Mouse (Mus musculus) monocyte, adult 5-6 weeks (primary cell): Measurements from ENCODE around the gene Olfr1046. TPM values are rescaled to one million over a fixed set of nuclear protein-coding genes. Genes with fewer than 3 reads are reported as not detected.
"Not testable (repeated sequence)": the region's sequence is repeated elsewhere in the genome, so short reads cannot be mapped to it uniquely, and the experiment has no call there.

Source experiments
- ATAC-seq: fragments of 153-309, 156-312 bp; replicated peaks from 2 replicates; pipeline ENCODE4 v1.8.0; 2017; ENCODE audit warnings: mild to moderate bottlenecking; ENCODE audit not compliant: low TSS enrichment, insufficient number of reproducible peaks, severe bottlenecking, poor library complexity, low FRiP score
- total RNA-seq: library from RNA; stranded (forward); fragments of 200-1000, 200-491, 200-594 nt; gene quantifications from 3 replicates; pipeline ENCODE4 v1.2.3, GENCODE M21; 2017

The Olfr1046 gene
- total RNA-seq = not detected in 3 replicates

- no peak for ATAC-seq
These were observed at the start of gene Olfr1046 for GRCm38 (mm10) chr2:86219214-86219613. TSS of gene Olfr1046 (minus strand) at chr2:86219314.

DNA sequence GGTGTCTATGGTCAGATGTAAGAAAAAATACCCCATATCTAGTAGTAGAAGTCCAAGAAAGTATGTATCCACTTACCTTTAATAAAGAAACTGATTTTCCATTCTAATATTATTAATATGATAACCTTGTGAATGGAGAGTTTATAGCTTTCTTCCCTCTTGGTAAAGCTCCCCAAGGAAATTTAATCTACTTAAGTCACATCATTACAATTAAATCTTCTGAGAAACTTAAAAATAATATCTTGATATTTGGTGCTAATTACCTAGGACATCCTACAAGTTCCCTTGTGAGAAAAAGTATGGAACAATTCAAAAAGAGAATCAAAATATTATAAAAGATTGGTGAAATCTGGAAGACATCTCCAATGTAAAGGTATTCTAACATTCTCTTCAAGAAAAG is 39.1 kb upstream of the Olfr1046 start, which contains the start of gene Olfr1049:
Olfr1049 (minus strand) TSS at position 101 of the 400 bp plus-strand sequence.
- not testable (repeated sequence) for ATAC-seq

DNA sequence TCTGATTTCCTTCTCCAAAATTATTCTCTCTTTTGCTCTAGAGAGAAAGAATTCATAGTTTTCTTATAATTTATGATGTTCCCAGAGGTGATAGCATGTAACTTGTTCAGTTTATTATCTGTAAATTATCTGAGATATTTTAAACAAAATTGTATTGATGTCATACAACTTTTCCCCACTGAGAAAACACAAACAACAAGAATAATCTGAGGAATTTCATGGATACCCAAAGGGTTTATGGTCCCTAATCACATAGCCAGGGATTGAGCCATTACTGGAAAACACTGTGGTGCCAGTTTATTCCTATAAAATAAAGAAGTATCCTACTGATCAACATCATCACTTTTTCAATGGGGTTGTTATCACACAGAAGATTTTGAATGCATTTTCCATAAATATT is 21.1 kb upstream of the Olfr1046 start, which contains the start of gene Olfr1048:
Olfr1048 (minus strand) TSS at position 101 of the 400 bp plus-strand sequence.
- no peak for ATAC-seq

GRCm38 (mm10) chr2:86231301-86231700 is 12.2 kb upstream of the Olfr1046 start, which contains the start of gene Olfr1047:
TSS of gene Olfr1047 (minus strand) at chr2:86231401.
- ATAC-seq = no peak

GRCm38 (mm10) chr2:86202909-86203308 is 16.2 kb downstream of the Olfr1046 start, which contains the start of gene Olfr1045:
TSS of gene Olfr1045 (minus strand) at chr2:86203009.
- no peak for ATAC-seq

- no peak for ATAC-seq
These were observed 23.3 kb downstream of the Olfr1046 start for GRCm38 (mm10) chr2:86195863-86196262.

GRCm38 (mm10) chr2:86185583-86185982 is 33.5 kb downstream of the Olfr1046 start, which contains the start of gene Olfr52:
TSS of gene Olfr52 (minus strand) at chr2:86185683.
- ATAC-seq = no peak

DNA sequence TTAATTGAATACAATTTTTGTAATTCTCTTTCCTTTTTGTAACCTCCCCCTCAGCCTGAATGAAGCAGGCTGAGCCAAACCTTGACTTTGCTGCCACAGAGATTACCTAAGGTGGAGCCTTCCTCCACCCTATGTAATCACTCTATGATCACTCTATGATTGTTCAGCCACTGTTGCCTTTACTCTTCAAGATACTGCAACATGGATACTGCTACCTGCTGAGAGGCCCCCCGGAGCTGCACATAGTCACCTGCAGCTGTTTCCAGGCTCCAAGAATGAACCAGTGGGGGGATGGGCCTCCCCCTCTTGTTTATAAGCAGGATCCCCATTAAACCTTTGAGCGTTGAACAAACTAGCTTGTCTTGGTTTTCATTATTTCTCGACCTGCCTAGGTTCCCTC is 39.2 kb downstream of the Olfr1046 start:
- no peak for ATAC-seq

GRCm38 (mm10) chr2:86177720-86178119 is 41.4 kb downstream of the Olfr1046 start, which contains the start of gene Olfr1044:
TSS of gene Olfr1044 (minus strand) at chr2:86177820.
- ATAC-seq = no peak

DNA sequence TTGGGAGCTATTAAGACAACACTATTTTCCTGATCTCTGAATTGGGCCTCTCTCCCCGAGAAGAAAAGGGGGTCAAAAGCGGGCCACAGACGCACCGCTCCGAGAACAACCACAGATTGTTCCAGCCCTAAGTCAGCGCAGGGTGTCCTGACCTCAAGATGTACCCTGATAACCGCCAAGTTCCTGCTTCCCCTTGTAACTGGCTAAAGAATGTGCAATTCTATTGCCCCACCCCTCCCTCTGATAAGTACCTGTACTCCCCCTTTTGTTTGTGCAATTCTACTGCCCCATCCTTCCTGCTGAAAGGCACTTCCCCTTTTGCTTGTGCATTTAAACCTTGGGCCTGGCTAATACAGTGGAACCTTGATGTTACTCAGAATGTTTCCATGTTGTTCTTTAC is 43.7 kb downstream of the Olfr1046 start:
- not testable (repeated sequence) for ATAC-seq

DNA sequence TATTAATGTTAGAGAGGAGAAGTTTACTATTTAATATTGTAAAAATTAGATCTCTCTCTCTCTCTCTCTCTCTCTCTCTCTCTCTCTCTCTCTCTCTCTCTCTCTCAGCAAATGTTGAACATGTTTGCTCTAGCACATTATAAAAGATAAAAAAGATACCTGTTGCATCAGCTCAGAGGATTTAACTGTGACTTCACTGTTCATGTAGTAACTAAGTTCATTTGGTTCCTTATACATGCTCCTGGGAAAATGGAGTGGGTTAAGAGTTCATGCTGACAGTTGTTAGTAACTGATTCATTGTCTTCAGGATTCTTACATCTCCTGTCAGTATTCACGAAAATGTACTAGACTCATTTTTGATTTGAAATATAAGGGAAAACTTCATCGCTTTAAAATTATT is 51.7 kb downstream of the Olfr1046 start, which contains the start of gene Olfr1043:
Olfr1043 (minus strand) TSS at position 101 of the 400 bp plus-strand sequence.
- no peak for ATAC-seq

Other genes with a start within 250 kb of the Olfr1046 start
- not detected in 3 replicates for gene Olfr1029, start 245.4 kb downstream of the Olfr1046 start, total RNA-seq
- not detected in 3 replicates for gene Olfr1030, start 240.0 kb downstream of the Olfr1046 start, total RNA-seq
- gene Olfr1031, start 229.0 kb downstream of the Olfr1046 start, total RNA-seq = not detected in 3 replicates
- not detected in 3 replicates for gene Olfr1032, start 213.8 kb downstream of the Olfr1046 start, total RNA-seq
- 0.19 to 0.39 TPM in 2 of 3 replicates, not detected in the other for gene Olfr1033, start 198.7 kb downstream of the Olfr1046 start, total RNA-seq
- not detected in 3 replicates for gene Olfr1034, start 173.5 kb downstream of the Olfr1046 start, total RNA-seq
- not detected in 3 replicates for gene Olfr1036, start 145.3 kb downstream of the Olfr1046 start, total RNA-seq
- gene Olfr1037, start 131.9 kb downstream of the Olfr1046 start, total RNA-seq = not detected in 3 replicates
- not detected in 3 replicates for gene Olfr1039, start 83.4 kb downstream of the Olfr1046 start, total RNA-seq
- gene Olfr1040, start 72.6 kb downstream of the Olfr1046 start, total RNA-seq = not detected in 3 replicates
- not detected in 3 replicates for gene Olfr1042, start 57.5 kb downstream of the Olfr1046 start, total RNA-seq
- not detected in 3 replicates for gene Olfr1043, start 51.8 kb downstream of the Olfr1046 start, total RNA-seq
- not detected in 3 replicates for gene Olfr1044, start 41.5 kb downstream of the Olfr1046 start, total RNA-seq
- not detected in 3 replicates for gene Olfr52, start 33.6 kb downstream of the Olfr1046 start, total RNA-seq
- gene Olfr1045, start 16.3 kb downstream of the Olfr1046 start, total RNA-seq = not detected in 3 replicates
- gene Olfr1047, start 12.1 kb upstream of the Olfr1046 start, total RNA-seq = not detected in 3 replicates
- gene Olfr1048, start 21.0 kb upstream of the Olfr1046 start, total RNA-seq = not detected in 3 replicates
- not detected in 3 replicates for gene Olfr1049, start 39.0 kb upstream of the Olfr1046 start, total RNA-seq
- not detected in 3 replicates for gene Olfr1051, start 59.8 kb upstream of the Olfr1046 start, total RNA-seq
- gene Olfr1052, start 73.1 kb upstream of the Olfr1046 start, total RNA-seq = not detected in 3 replicates
- gene Olfr1053, start 96.0 kb upstream of the Olfr1046 start, total RNA-seq = not detected in 3 replicates
- gene Olfr1054, start 116.1 kb upstream of the Olfr1046 start, total RNA-seq = not detected in 3 replicates
- not detected in 3 replicates for gene Olfr1055, start 131.0 kb upstream of the Olfr1046 start, total RNA-seq
- 0.64 TPM in 1 of 3 replicates, not detected in the others for gene Olfr1056, start 143.2 kb upstream of the Olfr1046 start, total RNA-seq
- gene Olfr1057, start 159.1 kb upstream of the Olfr1046 start, total RNA-seq = not detected in 3 replicates
- gene Olfr1058, start 169.2 kb upstream of the Olfr1046 start, total RNA-seq = not detected in 3 replicates
- not detected in 3 replicates for gene Olfr1061, start 194.7 kb upstream of the Olfr1046 start, total RNA-seq
- not detected in 3 replicates for gene Olfr1062, start 207.4 kb upstream of the Olfr1046 start, total RNA-seq
- gene Olfr1065, start 231.3 kb upstream of the Olfr1046 start, total RNA-seq = not detected in 3 replicates
- gene Olfr1066, start 237.0 kb upstream of the Olfr1046 start, total RNA-seq = not detected in 3 replicates